Mouse (Mus musculus): ENCODE measurements around the gene Psd.

The Psd gene

DNA sequence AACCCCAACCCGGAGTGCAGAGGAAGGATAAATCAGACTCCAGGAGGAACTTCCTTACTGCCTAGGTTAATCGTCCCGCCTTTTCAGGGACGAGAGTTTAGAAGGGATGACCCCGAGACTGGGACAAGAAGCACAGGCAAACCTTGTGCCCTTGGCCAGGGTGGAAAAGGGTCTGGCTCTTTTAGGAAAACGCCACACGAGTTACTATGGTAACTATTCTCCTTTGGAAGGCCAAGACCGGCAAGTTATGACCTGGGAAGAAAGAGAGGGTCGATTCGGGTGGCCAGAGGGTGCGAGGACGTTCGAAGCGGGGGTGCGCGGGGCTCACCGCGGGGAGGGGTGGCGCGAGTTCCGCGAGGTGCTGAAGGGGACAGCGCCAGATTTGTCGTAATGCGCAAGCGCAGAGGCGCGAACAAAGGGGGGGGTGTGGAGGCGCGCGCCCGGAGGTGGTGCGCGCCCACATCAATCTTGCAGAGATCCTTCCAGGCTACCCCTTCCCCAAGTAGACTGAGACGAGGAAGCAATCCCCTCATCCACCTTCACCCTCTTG, at the start of gene Psd:
Gene Psd (minus strand): TSS at position 401 of the 550 bp plus-strand sequence.
- DNase-seq (ENCODE audit: low spot score in 2 of 2) = peak in 1 of 2 experiments; percentile 71

DNA sequence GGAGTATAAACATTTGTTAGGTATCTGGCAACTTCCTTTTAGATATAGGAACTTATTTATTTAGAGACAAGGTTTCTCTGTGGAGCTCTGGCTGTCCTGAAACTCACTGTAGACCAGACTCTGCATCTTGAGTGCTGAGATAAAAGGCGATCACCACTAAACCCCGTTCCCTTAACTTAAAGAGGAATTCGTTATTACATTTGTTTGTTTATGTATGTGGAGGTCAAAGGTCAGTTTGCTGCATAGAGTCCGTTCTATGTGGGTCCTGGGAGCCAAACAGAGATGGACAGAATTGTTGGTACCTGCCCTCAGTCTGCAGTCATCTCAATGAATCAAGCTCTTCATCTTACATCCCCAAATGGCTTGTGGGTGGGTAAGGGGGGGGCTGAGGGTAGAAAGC, 48.9 kb upstream of the Psd start:
- no peak for DNase-seq (ENCODE audit: low spot score in 2 of 2)

DNA sequence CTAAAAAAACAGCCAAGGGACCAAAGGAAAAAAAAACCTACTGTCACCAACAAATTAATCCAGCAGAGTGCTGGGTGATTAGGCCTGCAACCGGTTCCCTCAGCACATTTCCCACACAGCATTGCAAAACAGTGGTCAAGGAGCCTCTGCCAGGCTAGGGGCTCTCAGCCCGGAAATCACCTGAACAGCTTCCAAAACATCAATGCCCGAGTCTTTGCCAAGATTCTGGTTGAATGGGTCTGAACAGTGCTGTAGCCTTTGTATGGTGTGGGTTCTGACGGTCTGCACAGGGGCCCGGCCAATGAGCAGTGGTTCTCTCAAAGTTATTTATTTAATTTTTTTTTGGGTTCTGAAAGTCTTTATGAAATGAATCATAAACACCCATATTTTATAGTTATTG, 48.5 kb upstream of the Psd start:
- peak; percentile 35 to 62 for DNase-seq (ENCODE audit: low spot score in 2 of 2)

DNA sequence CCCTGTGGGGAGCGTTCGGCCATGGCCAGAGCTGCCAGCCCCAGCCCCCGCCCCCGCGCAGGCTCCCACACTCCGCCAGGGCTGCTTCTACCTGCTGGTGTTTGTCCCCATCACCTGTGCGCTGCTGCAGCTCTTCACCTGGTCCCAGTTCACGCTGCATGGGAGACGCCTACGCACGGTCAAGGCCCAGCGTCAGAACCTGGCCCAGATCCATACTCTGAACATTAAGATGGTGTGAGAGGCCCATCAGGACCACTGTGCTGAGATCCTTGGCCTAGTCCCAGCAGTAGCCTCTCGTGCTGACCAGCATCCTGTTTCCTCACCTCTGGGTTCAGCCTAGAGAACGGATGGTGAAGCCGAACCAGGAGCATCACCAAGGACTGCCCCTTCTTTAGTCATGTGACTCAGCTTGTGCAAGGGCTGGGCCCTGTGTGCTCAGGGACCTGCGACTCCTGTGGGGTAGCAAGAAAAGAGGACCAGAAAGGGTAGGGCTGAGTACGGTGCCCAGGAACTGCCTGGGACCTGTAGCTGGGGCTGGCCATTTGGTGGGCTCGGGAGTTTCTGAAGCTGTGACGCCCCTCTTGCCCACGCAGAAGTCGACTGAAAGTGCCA, 47.6 kb upstream of the Psd start:
- no peak for DNase-seq (ENCODE audit: low spot score in 2 of 2)

DNA sequence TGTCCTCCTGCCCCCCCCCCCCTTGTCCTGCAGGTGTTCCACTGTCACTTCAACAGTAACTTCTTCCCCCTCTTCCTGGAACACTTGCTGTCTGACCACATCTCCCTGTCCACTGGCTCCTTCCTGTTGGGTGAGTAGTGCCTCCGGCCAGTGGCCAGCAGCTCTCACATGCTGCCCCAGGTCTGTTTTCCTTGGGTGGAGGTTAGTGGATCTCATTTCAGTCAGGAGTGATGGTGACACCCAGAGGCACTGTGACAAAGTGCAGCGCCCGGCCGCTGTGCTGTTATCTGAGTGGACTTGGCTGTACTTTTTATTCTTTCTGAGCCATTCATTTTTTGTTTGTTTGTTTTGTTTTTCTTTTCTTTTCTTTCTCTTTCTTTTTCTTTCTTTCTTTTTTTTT, 42.2 kb upstream of the Psd start:
- peak; percentile 59 to 78 for DNase-seq (ENCODE audit: low spot score in 2 of 2)

DNA sequence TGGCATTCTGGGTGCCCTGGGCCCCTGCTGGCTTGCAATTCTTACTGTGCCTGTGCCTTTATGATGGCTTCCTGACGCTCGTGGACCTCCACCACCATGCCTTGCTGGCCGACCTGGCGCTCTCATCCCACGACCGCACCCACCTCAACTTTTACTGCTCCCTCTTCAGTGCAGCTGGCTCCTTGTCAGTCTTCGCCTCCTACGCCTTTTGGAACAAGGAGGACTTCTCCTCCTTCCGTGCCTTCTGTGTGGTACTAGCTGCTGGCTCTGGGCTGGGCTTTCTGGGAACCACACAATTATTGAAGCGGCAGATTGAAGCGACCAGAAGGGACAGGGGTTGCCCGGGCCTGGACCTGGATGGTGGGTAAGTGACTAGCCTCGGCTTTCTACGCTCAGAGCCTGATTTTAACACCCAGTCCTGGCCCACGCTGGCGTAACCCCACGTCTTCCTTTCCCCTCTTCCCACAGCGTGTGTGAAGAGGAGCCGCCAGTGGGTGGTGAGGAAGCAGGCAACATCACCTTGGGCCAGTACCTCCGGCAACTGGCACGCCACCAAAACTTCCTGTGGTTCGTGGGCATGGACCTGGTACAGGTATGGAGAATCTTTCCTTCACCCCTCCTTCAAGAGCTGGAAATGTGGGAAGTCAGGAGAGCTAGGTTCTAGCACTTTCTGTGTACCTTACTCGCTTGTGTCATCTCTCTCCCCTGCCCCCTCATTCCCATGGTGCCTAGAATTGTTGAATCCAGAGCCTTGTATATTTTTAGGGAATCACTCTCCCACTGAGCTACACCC, 41.0 kb upstream of the Psd start:
- DNase-seq (ENCODE audit: low spot score in 2 of 2) = peak; percentile 62 to 69

DNA sequence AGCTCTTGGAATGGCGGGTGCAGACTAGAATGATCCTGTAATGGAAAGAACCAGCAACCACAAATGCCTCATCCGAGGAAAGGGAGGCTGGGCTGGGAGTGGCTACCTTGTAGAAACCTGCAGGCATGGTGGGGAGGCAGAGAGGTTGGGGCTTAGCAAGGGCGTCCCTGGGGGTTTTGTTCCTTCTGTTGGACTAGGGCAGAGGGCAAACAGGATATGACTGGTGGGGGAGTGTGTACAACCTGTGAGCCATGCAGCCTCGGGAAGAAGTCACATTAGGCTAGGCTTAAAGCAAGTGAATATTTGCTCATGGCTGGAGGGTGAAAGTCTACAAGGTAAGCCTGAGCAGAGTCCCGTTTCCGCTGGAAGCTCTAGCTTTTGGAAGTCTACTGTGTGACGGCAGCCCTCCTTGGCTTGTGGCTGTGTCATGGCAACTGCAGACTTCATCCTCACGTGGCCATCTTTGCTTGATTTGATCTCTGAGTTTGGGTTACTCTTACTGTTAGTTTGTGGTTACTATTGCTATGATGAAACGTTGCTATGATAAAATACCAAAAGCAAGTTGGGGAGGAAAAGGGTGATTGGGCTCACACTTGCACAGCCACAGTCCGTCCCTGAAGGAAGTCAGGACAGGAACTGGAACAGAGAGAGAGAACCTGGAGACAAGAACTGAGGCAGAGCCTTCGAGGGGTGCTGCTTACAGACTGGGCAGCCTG, 36.5 kb upstream of the Psd start:
- no peak for DNase-seq (ENCODE audit: low spot score in 2 of 2)

DNA sequence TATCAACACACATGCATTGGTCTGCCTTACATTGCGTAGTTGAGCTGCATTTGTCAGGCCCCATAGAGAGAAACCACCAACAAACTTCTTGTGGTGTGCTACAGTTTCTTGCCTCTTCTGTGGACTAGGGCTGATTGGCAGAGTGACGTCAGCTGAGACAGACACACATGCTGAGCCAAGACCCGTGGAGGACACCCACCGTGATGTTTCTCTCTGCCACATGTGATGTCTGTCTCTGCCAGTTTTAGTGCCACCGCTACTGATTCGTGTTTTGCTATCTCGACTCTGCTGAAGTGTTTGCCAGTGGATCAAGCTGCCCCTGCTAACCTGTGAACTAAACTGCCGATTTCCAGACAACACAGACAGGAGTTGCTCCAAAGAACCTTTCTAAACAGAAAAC, 35.1 kb upstream of the Psd start:
- DNase-seq (ENCODE audit: low spot score in 2 of 2) = no peak

DNA sequence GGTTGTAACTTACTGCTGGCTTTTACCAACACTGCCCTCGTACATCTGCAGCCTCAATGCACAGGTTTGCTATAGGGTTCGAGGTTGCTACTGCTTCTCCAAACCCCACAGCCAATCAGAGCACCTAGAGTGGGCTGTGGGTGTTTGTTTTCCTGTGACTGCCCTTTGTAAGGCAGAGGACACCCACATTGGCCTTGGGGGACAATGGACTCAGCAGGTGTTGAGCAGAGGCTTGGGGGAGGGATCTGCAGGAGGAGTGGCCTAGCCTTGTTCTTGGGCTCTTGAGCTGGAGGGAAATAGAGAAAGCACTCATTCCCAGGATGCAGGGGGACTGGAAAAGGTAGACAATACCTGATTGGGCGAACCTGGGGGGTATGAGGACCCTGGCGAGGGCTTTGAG, 31.4 kb upstream of the Psd start:
- no peak for DNase-seq (ENCODE audit: low spot score in 2 of 2)

DNA sequence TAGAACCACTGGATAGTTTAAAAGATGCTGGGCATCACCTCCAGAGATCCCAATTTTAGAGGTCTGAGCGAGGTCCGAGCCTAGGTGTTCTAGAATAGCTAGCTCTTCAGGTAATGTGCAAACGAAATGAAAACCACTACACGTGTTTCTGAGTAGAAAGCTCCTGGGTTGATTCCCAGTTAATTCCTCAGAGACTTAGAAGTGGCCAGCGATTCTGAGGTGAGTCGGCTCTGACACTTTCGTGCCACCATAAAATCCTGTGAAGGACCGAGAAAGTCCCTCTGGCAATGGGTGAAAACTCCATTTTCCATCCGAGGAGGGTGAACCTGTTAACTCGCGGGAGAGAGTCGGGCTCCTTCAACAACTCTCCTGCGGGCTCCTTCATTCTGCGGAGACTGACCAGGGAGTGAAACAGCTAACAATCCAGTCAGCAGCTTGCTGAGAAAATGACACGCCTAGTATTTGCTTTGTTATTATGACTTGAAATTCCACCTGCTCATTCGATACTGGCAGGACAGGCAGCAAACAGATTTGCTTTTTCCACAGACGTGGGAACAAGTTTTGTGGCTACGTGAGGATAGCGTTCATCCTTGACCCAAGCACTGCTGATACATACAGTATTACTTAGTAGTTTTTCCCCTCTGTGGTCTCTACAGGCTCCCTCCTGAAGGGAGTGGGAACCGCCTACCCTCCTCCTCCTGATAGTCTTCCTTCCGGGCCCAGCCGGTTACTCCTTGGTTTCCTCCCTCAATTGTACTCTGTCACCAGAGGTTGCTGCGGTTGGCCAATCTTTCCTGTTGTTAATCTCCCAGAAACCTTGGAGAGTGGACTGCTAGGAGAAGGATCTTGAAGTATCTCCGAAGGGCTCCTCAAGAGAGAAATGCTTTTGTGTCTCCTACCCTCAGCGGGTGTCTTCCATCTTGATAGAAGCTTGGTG, 30.7 kb upstream of the Psd start:
- no peak for DNase-seq (ENCODE audit: low spot score in 2 of 2)

DNA sequence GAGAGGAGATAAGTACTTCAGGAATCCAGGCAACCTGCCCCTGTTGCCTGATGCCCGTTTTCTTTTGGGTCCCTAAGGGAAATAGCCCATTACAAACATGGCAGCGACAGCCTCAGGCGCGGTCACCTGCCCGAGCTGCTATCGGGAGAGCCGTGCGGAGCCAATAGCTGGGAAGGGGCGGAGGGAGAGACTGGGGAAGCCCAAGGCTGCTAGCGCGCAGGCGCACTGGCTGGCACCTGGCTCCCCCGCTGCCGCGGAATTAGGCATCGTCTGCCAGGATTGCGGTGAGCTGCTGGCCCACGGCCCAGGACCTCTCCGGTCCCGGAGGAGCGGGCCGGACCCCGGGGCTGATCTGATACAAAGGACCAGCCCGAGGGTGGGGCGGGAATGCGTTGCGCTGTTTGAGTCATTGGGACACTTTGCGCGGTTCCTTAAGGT, 29.8 kb upstream of the Psd start:
- DNase-seq (ENCODE audit: low spot score in 2 of 2) = peak; percentile 91 to 92

DNA sequence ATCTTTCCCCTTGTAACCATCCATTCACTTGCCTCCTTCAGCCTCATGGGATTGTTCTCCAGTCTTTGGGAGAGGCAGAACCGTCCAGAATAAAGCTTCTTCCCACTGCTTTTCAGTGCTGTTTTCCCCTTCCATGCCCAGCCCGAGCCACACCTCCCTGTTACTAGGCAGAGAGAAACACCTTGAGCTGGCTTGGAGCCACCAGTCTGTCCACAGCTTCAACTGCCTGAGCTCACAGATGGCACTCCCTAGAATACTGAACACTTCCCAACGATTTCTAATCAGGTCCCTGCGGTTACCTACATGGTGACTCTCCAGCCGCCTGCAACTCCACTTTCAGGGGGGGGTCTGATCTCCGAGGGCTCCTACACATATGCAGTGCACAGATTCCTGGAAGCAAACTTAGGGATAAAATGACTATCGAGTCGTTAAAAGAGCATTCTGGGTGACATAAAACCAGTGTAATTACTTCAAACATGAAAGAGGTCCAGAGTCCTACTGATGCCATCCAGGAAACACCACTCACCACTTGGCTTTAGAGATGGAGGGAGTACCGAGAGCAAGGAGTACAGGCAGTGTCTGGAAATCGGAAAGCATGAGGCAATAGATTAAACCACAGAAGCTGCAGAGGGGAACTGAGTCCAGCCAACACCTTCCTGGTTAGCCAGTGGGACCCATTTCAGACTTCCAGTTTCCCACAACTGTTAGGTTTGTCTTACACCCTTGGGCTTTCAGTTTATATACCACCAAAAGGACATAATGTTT, 23.4 kb upstream of the Psd start, which contains the start of gene 2310034G01Rik:
Gene 2310034G01Rik (minus strand): TSS at position 135 of the 765 bp plus-strand sequence.
- no peak for DNase-seq (ENCODE audit: low spot score in 2 of 2)

DNA sequence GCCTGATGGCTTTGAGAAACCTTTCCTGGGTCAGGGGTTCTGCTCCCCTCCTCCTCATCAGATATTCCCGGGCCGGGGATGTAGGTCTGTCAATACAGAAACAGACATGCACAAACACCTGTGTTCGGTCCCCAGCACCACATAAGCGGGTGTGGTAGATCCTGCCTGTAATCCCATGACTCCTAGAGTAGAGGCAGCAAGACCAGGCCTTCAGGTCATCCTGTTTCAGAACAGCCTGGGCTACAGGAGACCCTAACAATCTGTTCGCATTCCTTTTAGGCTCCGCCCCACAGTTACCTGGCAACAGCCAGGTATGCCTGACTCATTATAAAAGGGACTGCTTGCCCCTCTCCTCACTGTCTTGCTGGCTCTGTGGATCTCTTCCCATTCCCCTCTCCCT, 22.6 kb upstream of the Psd start:
- no peak for DNase-seq (ENCODE audit: low spot score in 2 of 2)

DNA sequence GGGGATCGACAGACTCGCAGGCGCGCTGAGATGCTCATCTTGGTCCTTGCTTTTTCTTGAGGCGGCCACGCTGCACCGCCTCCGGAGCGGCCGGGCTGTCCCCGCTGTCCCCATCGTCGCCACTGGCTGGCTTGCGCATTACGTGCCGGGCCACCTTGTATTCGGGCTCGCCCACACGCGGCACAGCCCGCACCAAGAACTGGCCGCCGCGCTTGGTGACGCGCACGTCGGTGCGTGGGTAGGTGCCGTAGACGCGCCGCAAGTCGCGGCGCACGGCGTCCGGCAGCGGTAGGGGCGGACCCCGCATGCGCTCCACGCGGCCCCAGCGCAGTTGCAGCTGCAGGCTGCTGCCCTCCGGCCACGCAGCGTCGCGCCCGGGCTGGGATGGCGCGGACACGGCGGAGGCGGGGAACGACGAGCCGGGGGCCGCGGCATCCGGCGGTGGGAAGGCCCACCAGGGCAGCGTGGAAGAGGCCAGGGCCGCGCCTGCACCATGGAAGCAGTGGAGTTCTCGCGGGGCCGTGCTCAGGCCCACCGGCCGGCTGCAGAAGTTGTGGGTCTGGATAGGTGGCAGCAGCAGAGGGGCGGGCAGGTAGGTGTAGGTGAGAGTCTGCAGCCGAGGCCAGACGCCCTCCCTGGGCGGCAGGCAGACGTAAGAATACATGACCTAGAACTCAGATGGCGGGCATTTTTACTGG, 22.0 kb upstream of the Psd start:
- DNase-seq (ENCODE audit: low spot score in 2 of 2) = peak; percentile 91 to 93

DNA sequence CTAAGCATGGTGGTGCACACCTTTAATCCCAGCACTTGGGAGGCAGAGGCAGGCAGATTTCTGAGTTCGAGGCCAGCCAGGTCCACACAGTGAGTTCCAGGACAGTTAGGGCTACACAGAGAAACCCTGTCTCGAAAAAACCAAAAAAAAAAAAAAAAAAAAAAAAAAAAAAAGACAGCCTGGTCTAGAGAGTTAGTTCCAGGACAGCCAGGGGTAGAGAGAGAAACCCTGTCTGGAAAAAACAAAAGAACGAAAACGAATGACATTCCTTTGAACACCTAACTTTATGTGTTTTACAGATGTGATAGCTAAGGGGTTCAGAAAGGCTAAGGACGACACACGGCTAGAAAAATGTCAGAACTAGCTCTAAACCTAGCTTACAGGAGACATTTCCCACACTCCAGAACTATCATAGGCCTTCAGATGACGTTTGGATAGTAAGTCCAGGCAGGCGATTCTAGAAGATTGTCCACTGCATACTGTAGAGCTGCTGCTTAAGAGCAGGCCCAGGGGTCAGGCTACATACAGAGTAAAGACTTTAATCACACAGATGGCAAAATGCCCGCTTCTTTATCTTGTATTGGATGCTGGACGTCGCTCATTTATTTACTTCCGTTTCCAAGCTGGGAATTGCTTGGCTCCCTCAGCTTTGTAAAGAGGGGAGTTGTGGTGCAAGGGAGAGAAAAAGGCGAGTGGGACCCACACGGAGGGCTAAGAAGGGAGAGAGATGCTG, 21.1 kb upstream of the Psd start:
- DNase-seq (ENCODE audit: low spot score in 2 of 2) = no peak

DNA sequence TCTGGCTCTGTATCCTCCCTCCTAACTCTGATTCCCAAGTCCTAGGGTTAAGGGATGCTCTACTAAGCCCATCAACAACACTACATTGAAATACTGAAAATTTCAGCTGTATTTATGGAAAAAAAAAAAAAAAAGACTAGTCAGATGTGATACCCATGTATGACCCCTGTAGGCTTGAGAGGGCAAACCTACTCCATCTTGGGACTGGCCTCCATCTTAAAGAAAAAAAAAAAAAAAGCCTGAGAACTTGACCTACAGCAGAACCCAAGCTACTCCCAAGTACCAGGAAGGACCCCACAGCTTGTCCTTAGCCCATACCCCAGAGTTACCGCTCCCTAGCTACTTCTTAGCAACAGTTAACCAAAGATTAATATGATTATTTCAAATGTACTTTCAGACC, 20.2 kb upstream of the Psd start:
- DNase-seq (ENCODE audit: low spot score in 2 of 2) = no peak

DNA sequence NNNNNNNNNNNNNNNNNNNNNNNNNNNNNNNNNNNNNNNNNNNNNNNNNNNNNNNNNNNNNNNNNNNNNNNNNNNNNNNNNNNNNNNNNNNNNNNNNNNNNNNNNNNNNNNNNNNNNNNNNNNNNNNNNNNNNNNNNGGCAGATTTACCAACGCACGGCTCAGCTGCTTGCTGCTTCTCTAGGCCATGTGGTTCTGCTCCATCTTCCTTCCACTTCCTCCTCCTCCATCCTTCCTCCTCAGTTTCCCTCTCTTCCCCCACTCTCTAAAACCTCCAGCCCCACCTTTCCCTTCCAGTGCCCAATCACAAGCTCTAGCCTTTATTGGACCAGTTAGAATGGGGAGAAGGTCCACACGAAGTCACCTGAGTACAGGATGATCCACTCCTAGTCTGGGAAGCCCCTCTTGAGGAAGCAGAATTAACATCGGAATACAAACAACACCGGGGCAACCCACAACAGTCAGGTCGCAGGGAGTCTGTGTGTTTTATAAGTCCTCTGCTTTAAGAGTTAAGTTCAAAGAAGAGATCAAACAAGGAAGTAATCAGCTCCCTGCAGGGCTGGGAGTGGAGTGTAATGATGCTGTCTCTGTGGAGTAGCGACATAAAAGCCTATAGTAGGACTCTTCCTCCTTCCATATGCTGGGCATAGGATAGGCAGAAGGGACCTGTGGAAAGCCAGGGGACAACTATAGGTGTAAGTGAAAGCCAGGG, 17.9 kb upstream of the Psd start:
- DNase-seq (ENCODE audit: low spot score in 2 of 2) = no peak

DNA sequence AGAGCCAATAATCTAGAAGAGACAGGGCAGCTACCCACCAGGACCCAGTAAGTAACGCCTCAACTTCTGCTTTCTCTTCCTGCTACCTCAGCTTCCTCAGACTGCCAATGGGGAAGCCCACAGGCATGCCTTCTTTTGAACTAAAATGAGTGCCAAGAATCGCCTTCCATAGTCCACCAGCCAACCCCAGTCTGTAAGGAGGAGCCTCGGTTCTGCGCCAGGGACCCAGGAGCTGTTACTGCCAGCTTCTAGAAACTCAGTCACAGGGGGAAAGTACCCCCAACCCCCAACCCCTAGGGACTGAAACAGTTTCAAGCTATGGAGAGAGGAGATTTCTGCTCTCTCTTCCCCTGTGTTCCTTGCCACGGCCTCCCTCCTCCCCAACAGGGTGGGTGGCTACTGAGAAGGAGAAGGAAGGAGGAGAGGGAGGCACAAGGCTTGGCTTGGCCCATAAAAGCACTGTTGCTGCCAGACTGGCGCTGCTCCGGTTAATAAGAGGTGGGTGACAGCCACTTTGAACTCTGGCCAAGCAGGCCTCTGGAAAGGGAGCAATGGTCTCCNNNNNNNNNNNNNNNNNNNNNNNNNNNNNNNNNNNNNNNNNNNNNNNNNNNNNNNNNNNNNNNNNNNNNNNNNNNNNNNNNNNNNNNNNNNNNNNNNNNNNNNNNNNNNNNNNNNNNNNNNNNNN, 12.5 kb upstream of the Psd start:
- DNase-seq (ENCODE audit: low spot score in 2 of 2) = no peak

All from right cerebral cortex, adult 2 months (tissue).